Mouse (Mus musculus) CH12.LX (cell line): ENCODE data around the gene Rabac1.

Experiments
- CTCF ChIP-seq, 2 experiments: IDR thresholded peaks in 1 of 2; conservative IDR thresholded peaks in 1 of 2; 2 replicates each; pipeline ENCODE4 v1.5.1; 2011 to 2012; ENCODE audit warnings: low read depth in 2 of 2, low read length in 2 of 2, improper control_type of control experiment in 1 of 2, inconsistent platforms in 1 of 2, mild to moderate bottlenecking in 1 of 2, moderate library complexity in 1 of 2
- EP300 ChIP-seq: IDR thresholded peaks from 2 replicates; pipeline ENCODE4 v1.6.1; 2011; ENCODE audit warnings: low read length, improper control_type of control experiment
- HCFC1 ChIP-seq: IDR thresholded peaks from 2 replicates; pipeline ENCODE4 v1.6.1; 2012; ENCODE audit warnings: low read depth, mild to moderate bottlenecking, inconsistent platforms, low read length, improper control_type of control experiment
- JUND ChIP-seq: conservative IDR thresholded peaks from 2 replicates; pipeline ENCODE4 v1.6.1; 2011; ENCODE audit warnings: low read depth, low read length, improper control_type of control experiment
- KAT2A ChIP-seq: IDR thresholded peaks from 2 replicates; pipeline ENCODE4 v1.6.1; 2012; ENCODE audit warnings: low read length, improper control_type of control experiment, inconsistent platforms; ENCODE audit not compliant: insufficient replicate concordance
- MAX ChIP-seq: IDR thresholded peaks from 2 replicates; pipeline ENCODE4 v1.6.1; 2011; ENCODE audit warnings: low read length, improper control_type of control experiment
- POLR2A ChIP-seq: IDR thresholded peaks from 2 replicates; pipeline ENCODE4 v1.6.1; 2011; ENCODE audit warnings: low read depth, mild to moderate bottlenecking, improper control_type of control experiment, low read length
- POLR2AphosphoS2 ChIP-seq: IDR thresholded peaks from 2 replicates; pipeline ENCODE4 v1.6.1; 2011; ENCODE audit warnings: low read depth, low read length, improper control_type of control experiment
- SMC3 ChIP-seq: IDR thresholded peaks from 2 replicates; pipeline ENCODE4 v1.6.1; 2011; ENCODE audit warnings: low read depth, low read length, improper control_type of control experiment
- TBP ChIP-seq: conservative IDR thresholded peaks from 2 replicates; pipeline ENCODE4 v1.6.1; 2011; ENCODE audit warnings: low read depth, low read length, improper control_type of control experiment
- UBTF ChIP-seq: IDR thresholded peaks from 2 replicates; pipeline ENCODE4 v1.6.1; 2012; ENCODE audit warnings: low read depth, mild to moderate bottlenecking, inconsistent platforms, low read length, improper control_type of control experiment, moderate library complexity
- USF1 ChIP-seq: IDR thresholded peaks from 2 replicates; pipeline ENCODE4 v1.6.1; 2014; ENCODE audit warnings: low read depth, mild to moderate bottlenecking, inconsistent platforms, low read length, improper control_type of control experiment
- ZC3H11A ChIP-seq: IDR thresholded peaks from 2 replicates; pipeline ENCODE4 v1.6.1; 2012; ENCODE audit warnings: low read depth, mild to moderate bottlenecking, inconsistent platforms, low read length, improper control_type of control experiment

GRCm38 (mm10) chr7:24968463-24968862 lies 4.1 kb downstream of the Rabac1 start:
- no peak for TF ChIP-seq KAT2A
- TF ChIP-seq MAX, result no peak
- no peak for TF ChIP-seq EP300
- no peak for TF ChIP-seq POLR2AphosphoS2
- no peak for TF ChIP-seq CTCF (conservative IDR thresholded peaks at IDR 0.05 in 1 of 2, IDR thresholded peaks at IDR 0.05 in 1 of 2; ENCODE audit: low read depth in 2 of 2, low read length in 2 of 2)
- TF ChIP-seq USF1, result no peak
- no peak for TF ChIP-seq SMC3
- TF ChIP-seq HCFC1, result no peak
- TF ChIP-seq POLR2A, result no peak
- TF ChIP-seq ZC3H11A, result no peak
- no peak for TF ChIP-seq TBP
- TF ChIP-seq UBTF, result no peak
- TF ChIP-seq JUND, result no peak
